Mouse (Mus musculus) heart, adult 2 months (tissue): ENCODE data around the gene Prkag1. TPM values are rescaled to one million over a fixed set of nuclear protein-coding genes. Genes with fewer than 3 reads are reported as not detected.

Experiments used
- DNase-seq, 2 experiments: peaks; one replicate each; pipeline ENCODE4 v3.0.0; 2021
- H3K27ac ChIP-seq: fragments of 200-600 bp; 2 replicates; pipeline ENCODE4 v1.8.1; 2022
- H3K27me3 ChIP-seq: fragments of 200-500 bp; 2 replicates; pipeline ENCODE4 v1.6.1; 2012; ENCODE audit warnings: mild to moderate bottlenecking, low read length, inconsistent platforms, mixed read lengths; ENCODE audit not compliant: control insufficient read depth, insufficient read depth
- H3K36me3 ChIP-seq: fragments of 200-500 bp; 2 replicates; pipeline ENCODE4 v1.6.1; 2012; ENCODE audit warnings: low read length, inconsistent platforms; ENCODE audit not compliant: control insufficient read depth, insufficient read depth
- H3K4me1 ChIP-seq: fragments of 200-500 bp; 2 replicates; pipeline ENCODE4 v1.6.1; 2011; ENCODE audit warnings: low read length; ENCODE audit not compliant: control insufficient read depth, insufficient read depth
- H3K4me3 ChIP-seq: fragments of 200-600 bp; 2 replicates; pipeline ENCODE4 v1.8.1; 2022
- H3K79me2 ChIP-seq: fragments of 200-500 bp; replicated peaks from 2 replicates; pipeline ENCODE4 v1.6.1; 2012; ENCODE audit warnings: mild to moderate bottlenecking, inconsistent platforms, low read length, moderate library complexity, mixed read lengths; ENCODE audit not compliant: control insufficient read depth, insufficient read depth
- H3K9ac ChIP-seq: fragments of 200-500 bp; 2 replicates; pipeline ENCODE4 v1.6.1; 2012; ENCODE audit warnings: low read depth, mild to moderate bottlenecking, control low read depth, inconsistent platforms, low read length, mixed read lengths
- CTCF ChIP-seq: fragments of 200-600 bp; IDR thresholded peaks from 2 replicates; pipeline ENCODE4 v1.8.1; 2022; ENCODE audit warnings: antibody characterized with exemption, mild to moderate bottlenecking, moderate library complexity
- EP300 ChIP-seq: fragments of 200-500 bp; IDR thresholded peaks from 2 replicates; pipeline ENCODE4 v1.6.1; 2011; ENCODE audit warnings: low read depth, low read length, control low read depth; ENCODE audit not compliant: insufficient read depth
- POLR2A ChIP-seq: fragments of 200-500 bp; IDR thresholded peaks from 2 replicates; pipeline ENCODE4 v1.6.1; 2011; ENCODE audit warnings: mild to moderate bottlenecking, low read depth, low read length, control low read depth; ENCODE audit not compliant: insufficient read depth
- WGBS: fragments of 180-500 bp; shearing (Covaris S2); methylation state at CpG from one replicate; pipeline ENCODE4 v1.1.7; 2018; 5-methylcytosine and 5-hydroxymethylcytosine counted together
- intact Hi-C: fragments of 180-260 bp; cut with DNase I; formaldehyde crosslinking; loops from one replicate; pipeline ENCODE4 v1.15.1; 2025
- polyA plus RNA-seq: library from polyadenylated mRNA; depleted of rRNA; stranded (reverse); fragments of >200 nt; gene quantifications from 2 replicates; pipeline ENCODE4 v1.2.3, GENCODE M21; 2012
- total RNA-seq, 2 experiments: library from RNA; stranded (reverse); gene quantifications; 2 replicates each; pipeline ENCODE4 v1.2.3; 2021

Prkag1 gene
- total and polyA plus RNA-seq, 3 experiments, result 95.7 to 114 (median 104) TPM

- no peak overlapping the region for H3K27ac ChIP-seq
- peaks cover 8% of the 10 kb centered on the region for H3K4me1 ChIP-seq
- intact Hi-C loops, result no loop called here
- no peaks in the 10 kb centered on the region for H3K36me3 ChIP-seq
- DNase-seq, result no peak
- 1% methylated on average over 12 of the region's 12 CpGs for WGBS
- no peak for TF ChIP-seq EP300
- no peak for TF ChIP-seq CTCF
- TF ChIP-seq POLR2A, result no peak
- H3K79me2 ChIP-seq, result no peaks in the 10 kb centered on the region
- H3K27me3 ChIP-seq, result peaks cover 35% of the 10 kb centered on the region
- H3K4me3 ChIP-seq, result peak overlapping the region; percentile 24; the same call in 1 of the 2 replicates
- no peak overlapping the region for H3K9ac ChIP-seq
Observed at GRCm38 (mm10) chr15:98791221-98791620, 40.1 kb downstream of the Prkag1 start.

- Histone ChIP-seq H3K9ac (no peak overlapping the region), H3K27ac (no peak overlapping the region), H3K4me1 (peaks cover 8% of the 10 kb centered on the region), H3K36me3 (no peaks in the 10 kb centered on the region), H3K4me3 (peak overlapping the region; percentile 24; the same call in 1 of the 2 replicates), H3K79me2 (no peaks in the 10 kb centered on the region), H3K27me3 (peaks cover 35% of the 10 kb centered on the region)
- intact Hi-C loops, result no loop called here
- WGBS, result under 1% methylated on average over 23 of the region's 23 CpGs
- no peak for DNase-seq
- TF ChIP-seq POLR2A, result no peak
- no peak for TF ChIP-seq CTCF
Observed at GRCm38 (mm10) chr15:98790761-98791160, 40.6 kb downstream of the Prkag1 start.

- H3K27ac ChIP-seq, result no peak within 1 kb of the TSS
- no peaks in the 10 kb centered on the region for H3K79me2 ChIP-seq
- peaks cover 35% of the 10 kb centered on the region for H3K27me3 ChIP-seq
- intact Hi-C loops, result no loop called here
- H3K36me3 ChIP-seq, result no peaks in the 10 kb centered on the region
- no peak within 1 kb of the TSS for H3K9ac ChIP-seq
- no peak within 1 kb of the TSS for H3K4me3 ChIP-seq
- H3K4me1 ChIP-seq, result peaks cover 8% of the 10 kb centered on the region
- DNase-seq, result peak in 1 of 2 experiments; percentile 73
- WGBS, result 6% methylated on average over 49 of the region's 51 CpGs
- no peak for TF ChIP-seq EP300
- no peak for TF ChIP-seq POLR2A
- TF ChIP-seq CTCF, result peak; percentile 79
Observed at GRCm38 (mm10) chr15:98789661-98790535, 41.4 kb downstream of the Prkag1 start, which contains the start of gene Wnt1. Gene Wnt1 (plus strand): TSS chr15:98789857.

- Histone ChIP-seq H3K9ac (no peak overlapping the region), H3K79me2 (no peaks in the 10 kb centered on the region), H3K36me3 (no peaks in the 10 kb centered on the region), H3K4me3 (no peak overlapping the region), H3K4me1 (peaks cover 8% of the 10 kb centered on the region), H3K27ac (no peak overlapping the region), H3K27me3 (peaks cover 35% of the 10 kb centered on the region)
- 12% methylated on average over 24 of the region's 24 CpGs for WGBS
- DNase-seq, result no peak
- intact Hi-C loops, result no loop called here
- TF ChIP-seq CTCF (no peak), POLR2A (no peak), EP300 (no peak)
Observed at GRCm38 (mm10) chr15:98788972-98789660, 42.2 kb downstream of the Prkag1 start.

GRCm38 (mm10) chr15:98787930-98788329, 43.4 kb downstream of the Prkag1 start:
- Histone ChIP-seq H3K9ac (no peak overlapping the region), H3K27me3 (peaks cover 34% of the 10 kb centered on the region), H3K4me1 (peaks cover 8% of the 10 kb centered on the region), H3K27ac (no peak overlapping the region), H3K79me2 (no peaks in the 10 kb centered on the region), H3K4me3 (no peak overlapping the region), H3K36me3 (no peaks in the 10 kb centered on the region)
- TF ChIP-seq EP300, result no peak
- peak; percentile 32 for TF ChIP-seq CTCF
- intact Hi-C loops, result no loop called here
- DNase-seq, result no peak
- WGBS, result 34% methylated on average over 4 of the region's 4 CpGs

- Histone ChIP-seq H3K4me1 (no peaks in the 10 kb centered on the region), H3K36me3 (no peaks in the 10 kb centered on the region), H3K4me3 (no peak overlapping the region), H3K79me2 (no peaks in the 10 kb centered on the region), H3K27me3 (peaks cover 15% of the 10 kb centered on the region), H3K9ac (no peak overlapping the region), H3K27ac (no peak overlapping the region)
- TF ChIP-seq POLR2A, result no peak
- peak; percentile 67 for TF ChIP-seq CTCF
- WGBS, result 43% methylated on average over 7 of the region's 7 CpGs
- intact Hi-C loops, result no loop called here
- no peak for DNase-seq
Observed at GRCm38 (mm10) chr15:98785744-98786143, 45.6 kb downstream of the Prkag1 start.
